Mouse (Mus musculus) kidney, postnatal 14 days (tissue): ENCODE measurements around the gene Scmh1.

Source experiments
- DNase-seq: peaks from one replicate; pipeline ENCODE4 v3.0.0; 2022; ENCODE audit warnings: mixed read lengths

The Scmh1 gene

GRCm38 (mm10) chr4:120406639-120407273, 1.7 kb downstream of the Scmh1 start:
- no peak for DNase-seq

DNA sequence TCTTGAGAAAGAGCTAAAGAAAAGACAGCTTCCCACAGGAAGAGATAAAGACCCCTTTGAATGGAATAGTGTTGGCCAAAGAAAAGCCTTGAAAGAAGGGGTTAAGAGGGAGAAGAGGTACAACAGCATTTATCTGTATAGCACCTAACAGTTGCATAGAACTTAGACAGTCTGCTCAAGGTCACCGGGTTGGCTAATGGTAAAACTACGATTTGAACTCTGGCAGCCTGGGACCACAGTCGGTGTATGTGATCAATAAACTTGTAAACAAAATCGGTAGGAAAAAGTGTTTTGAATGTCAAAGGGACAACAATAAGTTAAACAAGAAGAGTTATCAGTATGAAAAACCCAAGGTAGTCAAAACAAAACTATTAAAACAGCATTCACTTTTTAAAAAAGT, 13.0 kb downstream of the Scmh1 start:
- no peak for DNase-seq

DNA sequence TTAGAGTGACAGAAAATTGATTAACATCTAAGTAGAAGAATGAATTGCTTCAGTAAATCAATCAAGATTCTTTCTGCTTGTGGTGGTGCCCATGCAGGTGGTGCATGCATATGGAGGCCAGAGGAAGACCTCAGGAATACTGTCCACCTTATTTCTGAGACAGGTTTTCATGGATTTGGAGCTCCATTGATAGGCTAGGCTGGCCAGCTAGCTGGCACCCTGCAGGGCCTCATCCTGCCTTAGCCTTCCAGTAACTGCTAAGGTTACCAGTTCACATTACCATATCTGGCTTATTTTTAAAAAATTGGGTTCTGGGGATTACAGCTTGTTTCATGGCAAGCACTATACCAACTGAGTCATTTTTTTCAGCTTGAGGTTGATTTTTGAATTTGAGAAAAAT, 15.1 kb downstream of the Scmh1 start:
- no peak for DNase-seq

DNA sequence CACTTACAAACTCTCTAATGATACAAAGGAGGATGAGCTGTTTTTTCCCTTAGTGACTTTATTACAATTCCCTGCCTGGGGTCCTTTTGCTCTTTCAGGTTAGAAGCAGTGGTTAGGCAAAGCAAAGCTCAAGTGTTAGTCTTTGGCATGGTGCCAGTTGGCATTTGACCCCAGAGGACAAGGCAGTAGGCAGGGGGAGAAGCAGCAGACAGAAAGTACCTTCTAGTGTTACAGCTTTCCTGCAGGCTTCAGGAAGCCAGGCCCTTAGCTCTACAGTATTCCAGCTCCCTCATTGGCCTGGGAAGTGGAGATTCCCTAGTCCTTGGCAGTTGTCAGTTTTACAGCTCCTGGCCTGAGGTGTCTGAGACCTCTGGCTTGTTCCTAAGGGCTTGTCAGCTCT, 15.6 kb downstream of the Scmh1 start:
- peak; percentile 73 for DNase-seq

DNA sequence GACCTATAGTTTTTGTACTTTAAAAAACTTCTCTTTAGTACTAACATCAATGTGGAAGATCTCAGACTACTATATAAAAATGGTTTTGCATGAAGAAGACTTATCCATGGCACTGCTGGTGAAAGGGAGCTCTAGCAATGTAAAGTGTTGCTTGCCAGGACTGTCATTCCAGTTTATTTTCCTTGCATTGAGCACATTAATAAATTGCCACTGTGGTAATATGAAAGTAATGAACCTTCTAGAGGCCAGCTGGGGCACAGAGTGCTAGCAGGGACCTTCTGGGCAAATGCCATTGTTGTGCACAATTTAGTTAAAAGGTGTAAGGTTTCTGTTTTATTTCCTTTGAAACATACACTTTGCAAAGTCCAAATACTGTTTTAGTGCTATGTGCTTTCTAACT, 25.5 kb downstream of the Scmh1 start:
- no peak for DNase-seq

DNA sequence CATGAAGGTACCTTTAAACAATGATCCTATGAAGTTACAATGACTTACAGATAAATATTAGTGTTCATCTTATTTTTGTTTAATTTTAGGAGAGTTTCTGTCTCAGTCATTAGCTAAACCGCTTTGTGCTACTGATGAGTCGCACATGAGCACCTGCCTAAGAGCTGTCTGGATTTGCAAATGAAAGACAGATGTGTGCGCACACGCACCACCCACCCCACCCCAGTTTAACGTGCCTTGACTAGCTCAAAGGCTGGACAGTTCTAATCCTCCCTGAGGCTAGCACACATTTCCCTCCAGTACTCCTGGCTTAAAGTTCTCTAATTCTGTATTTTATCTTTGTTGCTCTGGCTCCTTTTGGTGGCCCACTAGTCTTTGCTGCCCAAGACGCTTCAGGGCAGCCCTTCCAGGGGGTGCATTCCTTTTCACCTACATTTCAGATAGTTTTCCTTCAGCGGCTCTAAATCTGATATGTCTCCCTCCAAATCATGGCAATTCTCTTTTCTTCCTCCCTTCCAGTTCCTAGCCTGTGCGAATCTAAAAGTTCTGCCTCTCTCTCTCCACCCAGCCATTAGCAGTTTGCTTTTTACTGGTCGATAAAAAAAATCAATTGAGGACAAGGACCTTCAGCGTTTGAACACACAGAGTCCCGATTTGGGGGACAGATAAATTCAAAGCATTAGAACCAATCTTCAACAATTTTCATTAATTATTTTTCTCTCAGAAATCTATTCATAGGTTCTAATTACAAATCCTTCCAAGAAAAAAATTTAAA, 27.7 kb downstream of the Scmh1 start:
- DNase-seq = no peak

- no peak for DNase-seq
Measured at GRCm38 (mm10) chr4:120461741-120462140, 56.7 kb downstream of the Scmh1 start.

GRCm38 (mm10) chr4:120472946-120473345, 67.9 kb downstream of the Scmh1 start:
- no peak for DNase-seq

- DNase-seq = no peak
Measured at GRCm38 (mm10) chr4:120487707-120488106, 82.6 kb downstream of the Scmh1 start.

GRCm38 (mm10) chr4:120506955-120507354, 101.9 kb downstream of the Scmh1 start:
- no peak for DNase-seq

DNA sequence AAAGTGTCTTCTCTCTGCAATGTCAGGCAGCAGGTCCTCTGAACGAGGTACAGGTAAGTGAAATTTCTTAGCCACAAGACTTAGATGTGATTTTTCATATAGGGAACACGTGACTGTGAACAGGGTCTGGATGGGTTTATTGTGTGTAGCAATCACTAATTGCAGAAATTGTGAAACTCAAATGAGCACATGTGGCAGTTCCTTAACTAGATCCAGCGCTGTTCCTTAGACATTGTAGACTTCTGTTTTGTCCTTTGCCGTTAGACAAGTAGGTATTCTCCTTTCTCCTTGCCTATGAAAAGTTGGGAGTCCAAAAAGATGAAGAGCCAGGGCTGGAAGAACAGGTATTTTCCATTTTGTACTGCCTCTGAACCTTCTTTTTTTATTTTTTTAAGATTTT, 106.1 kb downstream of the Scmh1 start:
- DNase-seq = no peak

- DNase-seq = no peak
Measured at GRCm38 (mm10) chr4:120514366-120514765, 109.3 kb downstream of the Scmh1 start.

DNA sequence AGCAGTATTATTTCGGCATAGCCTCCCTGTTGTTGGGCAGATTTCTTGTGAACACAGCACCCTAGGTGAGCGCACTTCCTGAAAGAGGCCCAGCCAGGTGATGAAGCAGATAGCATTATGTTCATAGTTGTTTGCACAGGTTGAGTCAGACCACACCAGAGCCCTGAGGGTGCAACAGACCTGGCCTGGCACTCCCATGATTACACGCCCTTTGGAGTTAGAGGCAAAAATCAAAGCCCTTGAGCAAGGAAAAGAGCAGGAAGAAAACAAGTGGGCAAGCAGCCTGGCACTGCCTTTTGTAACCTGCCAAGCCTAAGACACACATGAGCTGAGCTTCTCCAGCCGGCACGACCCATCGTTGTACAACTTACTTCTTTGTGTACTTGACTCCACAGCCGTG, 111.4 kb downstream of the Scmh1 start:
- peak; percentile 19 for DNase-seq

GRCm38 (mm10) chr4:120516907-120517306, 111.8 kb downstream of the Scmh1 start:
- DNase-seq = no peak

DNA sequence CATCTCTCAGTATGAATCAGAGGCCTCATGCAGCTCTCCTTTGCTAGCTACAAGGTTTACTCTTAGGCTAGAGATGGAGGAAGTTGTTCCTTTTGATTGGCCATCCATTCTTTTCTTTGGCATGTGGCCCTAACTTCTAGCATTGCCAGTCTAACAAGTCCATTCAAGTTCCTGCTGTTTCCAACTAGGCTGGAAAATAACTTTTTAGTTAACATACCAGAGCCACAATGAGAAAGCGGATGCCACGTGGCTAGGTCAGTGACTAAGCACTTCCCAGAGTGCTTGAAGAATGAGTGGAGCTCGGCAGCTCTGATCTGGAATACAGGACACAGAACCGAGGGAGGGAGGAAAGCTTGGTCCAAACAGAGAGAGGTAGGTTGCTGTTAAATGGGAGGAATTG, 112.3 kb downstream of the Scmh1 start:
- DNase-seq = peak; percentile 52

DNA sequence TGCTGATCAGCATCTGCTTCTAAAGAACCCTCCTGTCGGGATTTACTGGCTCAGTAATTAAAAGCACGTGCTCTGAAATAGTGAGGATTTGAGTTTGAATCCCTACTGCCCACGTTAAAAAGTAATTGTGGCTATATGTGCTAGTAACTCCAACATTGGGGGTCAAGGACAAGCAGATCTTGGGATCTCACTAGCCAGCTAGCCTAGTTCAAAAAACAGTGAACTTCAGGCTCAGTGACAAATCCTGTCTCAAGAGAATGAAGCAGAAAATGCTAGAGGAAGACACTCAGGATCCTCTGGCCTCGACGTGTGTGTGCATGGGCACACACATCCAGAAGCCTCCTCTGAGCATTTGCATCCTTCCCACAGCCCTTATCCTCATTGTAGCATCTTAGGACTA, 116.7 kb downstream of the Scmh1 start:
- no peak for DNase-seq

- DNase-seq = no peak
Measured at GRCm38 (mm10) chr4:120522351-120522750, 117.3 kb downstream of the Scmh1 start.

DNA sequence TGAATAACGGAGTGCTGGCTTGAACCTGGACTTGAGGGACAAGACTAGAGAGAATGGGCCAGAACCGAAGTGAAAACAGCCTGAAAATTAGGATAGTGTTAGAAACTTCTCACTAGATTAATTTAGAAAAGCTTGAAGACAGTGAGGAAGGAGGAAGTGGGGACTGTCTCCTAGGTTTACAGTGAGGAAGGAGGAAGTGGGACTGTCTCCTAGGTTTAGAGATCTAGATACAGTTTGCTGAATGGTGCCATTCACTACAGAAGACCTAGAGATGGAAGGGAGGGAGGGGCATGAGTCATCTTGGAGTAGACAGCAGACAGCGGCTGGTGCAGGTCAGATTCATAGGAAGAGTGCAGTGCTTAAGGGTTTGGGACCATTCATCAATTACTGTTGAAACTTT, 118.0 kb downstream of the Scmh1 start:
- DNase-seq = no peak

DNA sequence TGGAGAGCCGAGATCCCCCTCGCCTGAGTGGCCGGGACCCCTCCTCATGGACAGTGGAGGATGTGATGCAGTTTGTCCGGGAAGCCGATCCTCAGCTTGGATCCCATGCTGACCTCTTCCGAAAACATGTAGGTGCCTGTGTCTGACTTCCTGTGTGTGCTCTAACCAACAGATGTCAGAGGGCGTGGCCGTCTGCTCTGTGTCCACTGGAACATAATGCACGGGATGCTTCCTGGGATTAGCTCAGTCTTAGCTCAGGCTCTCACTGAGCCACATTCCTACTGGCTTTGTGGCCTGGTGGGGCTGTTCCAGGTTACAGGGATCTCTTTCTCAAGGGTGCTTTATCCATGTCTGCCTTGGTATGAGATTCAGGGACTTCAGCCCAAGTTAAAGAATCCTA, 123.1 kb downstream of the Scmh1 start:
- DNase-seq = no peak

DNA sequence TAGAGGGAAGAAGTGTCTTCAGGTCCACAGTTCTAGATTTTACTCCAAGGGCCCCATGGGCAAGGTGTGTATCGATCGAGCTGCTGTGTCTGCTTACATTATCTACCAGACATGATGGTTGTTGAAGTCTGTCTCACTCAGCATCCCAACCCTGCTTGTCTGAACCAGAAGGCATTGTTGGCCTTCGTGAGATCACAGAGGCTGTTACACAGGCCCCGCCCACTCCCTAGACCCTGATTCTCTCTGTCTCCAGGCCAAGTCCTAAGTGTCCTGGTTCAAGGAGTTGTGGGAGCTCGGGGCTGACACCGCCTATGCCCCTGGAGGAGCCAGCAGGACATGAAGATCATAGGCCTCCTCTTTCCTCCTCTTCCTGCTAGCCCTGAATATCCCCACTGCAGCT, 126.9 kb downstream of the Scmh1 start, which contains the start of gene Slfnl1:
Slfnl1 (plus strand) TSS at position 246 of the 400 bp plus-strand sequence.
- DNase-seq = no peak

GRCm38 (mm10) chr4:120538664-120539063, 133.6 kb downstream of the Scmh1 start:
- DNase-seq = no peak

GRCm38 (mm10) chr4:120544896-120545295, 139.8 kb downstream of the Scmh1 start:
- DNase-seq = no peak

DNA sequence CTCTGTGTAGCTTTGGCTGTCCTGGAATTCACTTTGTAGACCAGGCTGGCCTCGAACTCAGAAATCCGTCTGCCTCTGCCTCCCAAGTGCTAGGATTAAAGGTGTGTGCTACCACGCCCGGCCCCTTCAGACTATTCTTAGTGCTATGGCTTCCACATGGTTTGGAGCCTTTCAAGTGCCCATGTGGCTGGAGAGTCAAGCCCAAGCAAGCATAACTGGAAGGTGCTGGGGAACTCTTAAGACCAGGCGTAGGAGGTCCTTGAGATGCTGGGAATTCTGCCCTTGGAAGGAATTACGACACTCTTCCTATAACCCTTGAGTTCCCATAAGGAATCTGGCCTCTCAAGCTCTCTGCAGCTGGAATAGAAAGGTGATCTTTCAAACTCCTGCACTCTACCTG, 151.5 kb downstream of the Scmh1 start:
- no peak for DNase-seq

- DNase-seq = no peak
Measured at GRCm38 (mm10) chr4:120565726-120566125, 160.6 kb downstream of the Scmh1 start.

- peak; percentile 37 for DNase-seq
Measured at GRCm38 (mm10) chr4:120568005-120568404, 162.9 kb downstream of the Scmh1 start.
